Mouse (Mus musculus): ENCODE measurements at regions not wholly inside any gene's neighbourhood (a gene's known extent, or its start where the extent isn't known, plus 50 kb on each side); places are given as distances from the start of the nearest gene placed in this dataset.

DNA sequence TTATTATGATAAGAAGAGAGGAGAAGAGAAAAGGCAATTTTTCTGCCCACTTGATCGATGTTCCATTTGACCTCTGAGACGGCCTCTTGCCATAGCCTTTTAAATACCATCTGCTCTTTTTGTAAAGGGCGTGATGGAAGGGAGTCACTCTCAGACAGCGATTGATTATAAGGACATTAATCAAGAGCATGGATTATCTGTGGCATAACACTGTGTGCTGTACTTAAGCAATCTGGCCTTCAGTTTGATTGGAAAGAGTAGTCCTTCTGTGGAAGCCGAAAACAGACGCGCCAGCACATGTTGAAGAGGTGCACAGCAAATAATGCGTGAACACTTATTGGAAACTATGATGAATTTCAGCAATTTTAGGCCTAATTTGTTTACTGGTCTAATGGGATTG lies 685.4 kb upstream of the Robo1 start:
- Histone ChIP-seq H3K4me2 (ENCODE audit: low read depth, low read length) (no peak overlapping the region), H3K4me1 (ENCODE audit: control insufficient read depth, insufficient read depth, low read length) (no peaks in the 10 kb centered on the region), H3K36me3 (ENCODE audit: control insufficient read depth, insufficient read depth, low read length) (no peaks in the 10 kb centered on the region), H3K27ac (ENCODE audit: low read depth, low read length) (no peak overlapping the region), H3K9me3 (ENCODE audit: control insufficient read depth, low read length) (no peaks in the 10 kb centered on the region), H3K27me3 (ENCODE audit: control insufficient read depth, insufficient read depth, low read length) (no peaks in the 10 kb centered on the region), H3K9ac (replicated peaks; ENCODE audit: low read depth, low read length) (no peak overlapping the region), H3K4me3 (ENCODE audit: low read depth, low read length) (no peak overlapping the region)
- 60% methylated on average over 8 of the region's 8 CpGs for WGBS
- ATAC-seq (ENCODE audit: low read depth): no peak

DNA sequence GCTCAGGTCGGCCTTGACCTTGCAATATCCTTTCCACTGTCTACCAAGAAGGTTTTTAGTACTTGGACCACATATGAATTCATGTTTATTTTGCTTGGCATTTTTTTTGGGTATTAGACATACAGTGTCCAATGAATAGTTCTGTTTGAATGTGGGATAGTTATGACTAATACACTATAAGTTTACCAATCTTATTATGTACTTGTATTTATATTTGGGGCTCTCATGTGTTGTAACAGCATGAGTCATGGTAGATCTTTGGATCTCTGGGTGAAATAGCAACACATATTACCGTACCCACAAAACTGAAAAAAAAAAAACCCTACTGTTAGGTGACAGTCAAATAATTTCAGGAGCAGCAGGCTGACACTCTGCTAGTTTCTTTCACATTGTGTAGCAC lies 667.7 kb upstream of the Robo1 start:
- H3K9ac ChIP-seq (replicated peaks; ENCODE audit: low read depth, low read length): no peak overlapping the region
- no peak overlapping the region for H3K27ac ChIP-seq (ENCODE audit: low read depth, low read length)
- no peak for ATAC-seq (ENCODE audit: low read depth)
- H3K27me3 ChIP-seq (ENCODE audit: control insufficient read depth, insufficient read depth, low read length): no peaks in the 10 kb centered on the region
- no peak overlapping the region for H3K4me2 ChIP-seq (ENCODE audit: low read depth, low read length)
- no peaks in the 10 kb centered on the region for H3K4me1 ChIP-seq (ENCODE audit: control insufficient read depth, insufficient read depth, low read length)
- H3K4me3 ChIP-seq (ENCODE audit: low read depth, low read length): no peak overlapping the region
- 69% methylated on average over 2 of the region's 2 CpGs for WGBS
- H3K36me3 ChIP-seq (ENCODE audit: control insufficient read depth, insufficient read depth, low read length): no peaks in the 10 kb centered on the region
- no peaks in the 10 kb centered on the region for H3K9me3 ChIP-seq (ENCODE audit: control insufficient read depth, low read length)

DNA sequence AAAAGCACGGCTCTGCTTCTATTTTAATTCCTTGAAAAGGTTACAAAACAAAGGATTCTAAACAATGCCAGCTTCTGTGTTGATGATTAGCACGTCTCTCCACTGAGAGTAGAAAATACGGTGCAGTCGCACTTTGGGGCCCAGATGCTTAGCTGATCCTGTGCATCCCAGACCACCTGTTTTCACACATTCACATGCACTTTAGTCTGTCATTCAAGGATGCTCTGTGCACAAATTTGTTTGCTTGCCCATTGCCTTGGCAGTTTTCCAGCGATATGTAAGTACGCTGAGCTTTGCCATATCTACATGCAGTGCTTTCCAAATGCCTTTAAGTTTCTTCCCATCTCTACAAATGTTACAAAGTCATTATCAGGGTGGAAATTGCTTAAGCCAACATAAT lies 664.9 kb upstream of the Robo1 start:
- no peaks in the 10 kb centered on the region for H3K9me3 ChIP-seq (ENCODE audit: control insufficient read depth, low read length)
- no peaks in the 10 kb centered on the region for H3K36me3 ChIP-seq (ENCODE audit: control insufficient read depth, insufficient read depth, low read length)
- no peaks in the 10 kb centered on the region for H3K27me3 ChIP-seq (ENCODE audit: control insufficient read depth, insufficient read depth, low read length)
- ATAC-seq (ENCODE audit: low read depth): no peak
- no peak overlapping the region for H3K27ac ChIP-seq (ENCODE audit: low read depth, low read length)
- no peak overlapping the region for H3K4me2 ChIP-seq (ENCODE audit: low read depth, low read length)
- no peak overlapping the region for H3K4me3 ChIP-seq (ENCODE audit: low read depth, low read length)
- no peaks in the 10 kb centered on the region for H3K4me1 ChIP-seq (ENCODE audit: control insufficient read depth, insufficient read depth, low read length)
- 55% methylated on average over 6 of the region's 6 CpGs for WGBS
- H3K9ac ChIP-seq (replicated peaks; ENCODE audit: low read depth, low read length): no peak overlapping the region

DNA sequence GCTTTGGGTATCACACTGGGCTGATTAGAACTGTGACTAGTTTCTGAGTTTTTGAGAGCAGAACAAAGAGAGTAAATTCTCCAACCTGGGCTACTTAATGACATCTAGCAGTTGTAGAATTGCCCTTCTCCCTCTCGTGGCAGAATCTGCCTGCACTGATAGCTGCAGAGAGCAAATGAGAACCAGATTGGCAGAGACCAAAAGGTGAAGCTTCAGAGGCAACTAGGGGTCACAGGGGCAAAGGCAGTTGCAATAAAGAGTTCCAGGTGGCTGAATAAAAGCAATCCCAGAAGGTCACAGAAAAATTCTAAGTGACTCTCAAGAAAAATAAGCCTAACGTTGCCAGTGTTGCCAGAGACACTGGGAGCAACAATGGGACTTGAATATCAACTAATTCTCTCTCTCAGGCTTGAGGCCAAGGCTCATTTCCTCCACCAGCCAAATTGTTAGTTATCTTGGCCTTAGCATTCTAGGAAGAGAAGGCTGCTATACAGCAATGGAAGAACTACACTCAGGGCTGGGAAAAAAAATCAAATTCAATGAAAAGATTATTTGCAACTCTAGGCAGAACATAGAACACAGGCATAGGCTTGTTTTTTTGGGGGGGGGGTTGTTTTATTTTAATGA lies 629.9 kb upstream of the Robo1 start:
- H3K4me1 ChIP-seq (ENCODE audit: control insufficient read depth, insufficient read depth, low read length): no peaks in the 10 kb centered on the region
- no peak overlapping the region for H3K9ac ChIP-seq (replicated peaks; ENCODE audit: low read depth, low read length)
- no peaks in the 10 kb centered on the region for H3K9me3 ChIP-seq (ENCODE audit: control insufficient read depth, low read length)
- 3% methylated on average over 2 of the region's 2 CpGs for WGBS
- H3K36me3 ChIP-seq (ENCODE audit: control insufficient read depth, insufficient read depth, low read length): no peaks in the 10 kb centered on the region
- no peak overlapping the region for H3K4me3 ChIP-seq (ENCODE audit: low read depth, low read length)
- H3K27me3 ChIP-seq (ENCODE audit: control insufficient read depth, insufficient read depth, low read length): no peaks in the 10 kb centered on the region
- no peak for ATAC-seq (ENCODE audit: low read depth)
- H3K4me2 ChIP-seq (ENCODE audit: low read depth, low read length): no peak overlapping the region
- no peak overlapping the region for H3K27ac ChIP-seq (ENCODE audit: low read depth, low read length)

DNA sequence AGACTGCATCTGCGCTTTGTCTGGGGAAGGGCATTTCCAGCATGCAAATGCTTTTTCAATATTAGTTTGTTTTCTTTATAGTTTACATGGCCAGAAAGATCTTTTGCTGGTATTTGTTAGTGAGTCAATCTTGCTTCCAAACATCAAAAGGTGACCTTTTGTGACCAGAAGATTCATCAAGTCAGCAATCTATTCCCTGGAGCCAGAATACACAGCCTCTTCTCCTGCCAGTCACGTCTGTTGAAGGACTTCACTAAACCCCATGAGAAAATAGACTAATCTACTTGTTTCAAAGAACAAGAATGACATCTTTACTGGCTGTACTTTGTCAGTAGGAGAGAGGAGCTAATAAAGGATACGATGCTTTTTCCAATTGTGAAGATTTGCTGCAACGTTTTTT lies 614.6 kb upstream of the Robo1 start:
- H3K4me2 ChIP-seq (ENCODE audit: low read depth, low read length): no peak overlapping the region
- H3K36me3 ChIP-seq (ENCODE audit: control insufficient read depth, insufficient read depth, low read length): no peaks in the 10 kb centered on the region
- no peaks in the 10 kb centered on the region for H3K27me3 ChIP-seq (ENCODE audit: control insufficient read depth, insufficient read depth, low read length)
- H3K4me1 ChIP-seq (ENCODE audit: control insufficient read depth, insufficient read depth, low read length): no peaks in the 10 kb centered on the region
- no peaks in the 10 kb centered on the region for H3K9me3 ChIP-seq (ENCODE audit: control insufficient read depth, low read length)
- 45% methylated on average over 4 of the region's 4 CpGs for WGBS
- no peak overlapping the region for H3K4me3 ChIP-seq (ENCODE audit: low read depth, low read length)
- H3K9ac ChIP-seq (replicated peaks; ENCODE audit: low read depth, low read length): no peak overlapping the region
- no peak overlapping the region for H3K27ac ChIP-seq (ENCODE audit: low read depth, low read length)
- no peak for ATAC-seq (ENCODE audit: low read depth)

DNA sequence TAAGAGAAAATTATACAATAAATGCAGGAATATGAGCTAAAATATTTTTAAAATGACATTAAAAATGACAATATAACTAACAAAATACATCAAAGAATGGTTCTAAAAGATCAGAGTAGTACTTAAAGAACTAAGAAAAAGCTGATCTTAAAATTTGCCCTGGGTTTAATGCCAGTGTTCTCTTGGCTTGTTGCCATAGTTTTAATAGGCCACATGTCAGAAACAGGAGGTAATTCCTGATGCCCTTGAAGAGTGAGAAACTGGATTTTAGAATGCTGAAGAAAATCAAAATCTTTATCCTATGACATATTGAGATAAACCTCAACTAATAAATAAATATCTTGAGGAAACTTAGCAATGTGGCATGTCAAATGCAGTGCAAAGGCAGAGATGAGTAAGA lies 602.3 kb upstream of the Robo1 start:
- Histone ChIP-seq H3K36me3 (ENCODE audit: control insufficient read depth, insufficient read depth, low read length) (no peaks in the 10 kb centered on the region), H3K4me2 (ENCODE audit: low read depth, low read length) (no peak overlapping the region), H3K27me3 (ENCODE audit: control insufficient read depth, insufficient read depth, low read length) (no peaks in the 10 kb centered on the region), H3K4me3 (ENCODE audit: low read depth, low read length) (no peak overlapping the region), H3K27ac (ENCODE audit: low read depth, low read length) (no peak overlapping the region), H3K9me3 (ENCODE audit: control insufficient read depth, low read length) (no peaks in the 10 kb centered on the region), H3K4me1 (ENCODE audit: control insufficient read depth, insufficient read depth, low read length) (no peaks in the 10 kb centered on the region), H3K9ac (replicated peaks; ENCODE audit: low read depth, low read length) (no peak overlapping the region)
- no peak for ATAC-seq (ENCODE audit: low read depth)

DNA sequence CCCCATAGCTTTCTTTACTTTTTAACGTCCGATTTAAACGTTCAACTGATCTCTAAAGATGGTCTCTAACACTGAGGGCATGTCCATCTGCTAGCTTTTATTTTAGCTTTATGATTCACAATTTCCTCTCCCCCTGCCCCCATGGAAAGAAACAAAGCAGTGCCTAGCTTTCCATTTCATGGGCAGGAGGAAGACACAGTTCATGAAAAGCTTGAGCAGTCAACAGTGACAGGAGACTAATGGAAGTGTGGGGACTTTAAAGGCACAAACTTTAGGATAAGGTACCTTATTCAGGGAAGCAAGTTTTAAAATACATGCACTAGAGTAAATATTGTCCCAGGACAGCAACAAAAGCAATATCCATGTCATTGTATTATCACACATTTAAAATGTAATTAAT lies 598.4 kb upstream of the Robo1 start:
- Histone ChIP-seq H3K9me3 (ENCODE audit: control insufficient read depth, low read length) (no peaks in the 10 kb centered on the region), H3K4me2 (ENCODE audit: low read depth, low read length) (no peak overlapping the region), H3K4me1 (ENCODE audit: control insufficient read depth, insufficient read depth, low read length) (no peaks in the 10 kb centered on the region), H3K9ac (replicated peaks; ENCODE audit: low read depth, low read length) (no peak overlapping the region), H3K36me3 (ENCODE audit: control insufficient read depth, insufficient read depth, low read length) (no peaks in the 10 kb centered on the region), H3K27me3 (ENCODE audit: control insufficient read depth, insufficient read depth, low read length) (no peaks in the 10 kb centered on the region), H3K4me3 (ENCODE audit: low read depth, low read length) (no peak overlapping the region), H3K27ac (ENCODE audit: low read depth, low read length) (no peak overlapping the region)
- 90% methylated on average over 3 of the region's 3 CpGs for WGBS
- no peak for ATAC-seq (ENCODE audit: low read depth)

DNA sequence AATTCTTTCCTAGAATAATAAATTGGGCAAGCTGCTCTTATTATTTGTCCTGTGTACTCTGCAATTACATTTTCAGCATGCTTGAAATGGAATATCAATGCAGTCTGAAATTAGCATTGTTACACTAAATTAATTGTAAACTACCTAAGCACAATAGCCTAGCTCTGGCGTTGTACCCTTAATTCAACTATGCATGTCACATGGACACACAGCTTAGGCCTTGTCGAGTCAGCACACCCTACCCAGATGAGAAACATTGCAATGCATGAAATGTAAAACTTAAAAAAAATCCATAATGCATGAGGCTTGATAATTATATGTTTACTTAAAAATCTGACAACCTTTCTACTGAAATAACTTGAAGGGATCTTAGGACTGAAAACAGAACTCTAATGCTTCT lies 596.2 kb upstream of the Robo1 start:
- Histone ChIP-seq H3K9ac (replicated peaks; ENCODE audit: low read depth, low read length) (no peak overlapping the region), H3K36me3 (ENCODE audit: control insufficient read depth, insufficient read depth, low read length) (no peaks in the 10 kb centered on the region), H3K27ac (ENCODE audit: low read depth, low read length) (no peak overlapping the region), H3K4me3 (ENCODE audit: low read depth, low read length) (no peak overlapping the region), H3K4me2 (ENCODE audit: low read depth, low read length) (no peak overlapping the region), H3K4me1 (ENCODE audit: control insufficient read depth, insufficient read depth, low read length) (no peaks in the 10 kb centered on the region), H3K27me3 (ENCODE audit: control insufficient read depth, insufficient read depth, low read length) (no peaks in the 10 kb centered on the region), H3K9me3 (ENCODE audit: control insufficient read depth, low read length) (no peaks in the 10 kb centered on the region)
- 60% methylated on average over 2 of the region's 2 CpGs for WGBS
- no peak for ATAC-seq (ENCODE audit: low read depth)

DNA sequence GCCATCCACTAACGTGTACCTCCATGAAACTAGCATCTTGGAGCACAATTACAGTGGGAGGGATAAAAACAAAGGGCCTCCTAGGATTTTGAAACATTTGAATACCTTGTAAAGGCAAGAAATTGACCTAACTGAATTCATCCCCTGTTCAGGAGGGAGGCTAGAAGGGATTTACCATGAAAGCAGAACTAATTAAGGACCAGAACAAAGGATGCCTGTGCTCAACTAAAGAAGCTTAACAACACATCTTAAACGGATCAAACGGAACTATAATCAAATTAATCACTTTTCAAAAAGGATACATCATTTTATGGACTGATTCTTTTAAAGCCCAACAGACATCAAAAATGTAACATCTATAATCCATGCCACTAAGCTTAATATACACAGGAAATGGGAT lies 590.9 kb upstream of the Robo1 start:
- no peaks in the 10 kb centered on the region for H3K9me3 ChIP-seq (ENCODE audit: control insufficient read depth, low read length)
- H3K27ac ChIP-seq (ENCODE audit: low read depth, low read length): no peak overlapping the region
- no peak overlapping the region for H3K9ac ChIP-seq (replicated peaks; ENCODE audit: low read depth, low read length)
- no peak overlapping the region for H3K4me3 ChIP-seq (ENCODE audit: low read depth, low read length)
- H3K27me3 ChIP-seq (ENCODE audit: control insufficient read depth, insufficient read depth, low read length): no peaks in the 10 kb centered on the region
- H3K4me2 ChIP-seq (ENCODE audit: low read depth, low read length): no peak overlapping the region
- H3K36me3 ChIP-seq (ENCODE audit: control insufficient read depth, insufficient read depth, low read length): no peaks in the 10 kb centered on the region
- ATAC-seq (ENCODE audit: low read depth): no peak
- 41% methylated on average over 3 of the region's 3 CpGs for WGBS
- H3K4me1 ChIP-seq (ENCODE audit: control insufficient read depth, insufficient read depth, low read length): no peaks in the 10 kb centered on the region

DNA sequence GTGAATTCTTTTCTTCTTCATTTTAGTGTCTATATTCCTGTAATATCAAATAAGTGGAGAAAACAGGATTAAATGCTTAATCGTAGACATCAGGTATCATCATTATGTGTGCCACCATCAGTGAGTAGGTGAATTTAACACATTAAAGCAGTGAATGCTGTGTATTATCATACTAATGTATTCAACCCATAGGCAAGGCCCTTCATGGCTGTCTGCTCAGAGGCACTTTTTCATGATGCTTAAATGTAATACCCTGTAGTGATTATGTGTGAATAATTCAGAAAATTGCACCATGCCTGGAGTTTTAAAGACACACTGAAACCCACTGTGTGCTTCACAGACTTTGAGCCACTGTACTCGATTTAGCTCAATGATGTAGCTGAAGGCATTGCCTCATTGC lies 583.2 kb upstream of the Robo1 start:
- Histone ChIP-seq H3K36me3 (ENCODE audit: control insufficient read depth, insufficient read depth, low read length) (no peaks in the 10 kb centered on the region), H3K9ac (replicated peaks; ENCODE audit: low read depth, low read length) (no peak overlapping the region), H3K4me2 (ENCODE audit: low read depth, low read length) (no peak overlapping the region), H3K27ac (ENCODE audit: low read depth, low read length) (no peak overlapping the region), H3K4me3 (ENCODE audit: low read depth, low read length) (no peak overlapping the region), H3K9me3 (ENCODE audit: control insufficient read depth, low read length) (no peaks in the 10 kb centered on the region), H3K27me3 (ENCODE audit: control insufficient read depth, insufficient read depth, low read length) (no peaks in the 10 kb centered on the region), H3K4me1 (ENCODE audit: control insufficient read depth, insufficient read depth, low read length) (no peaks in the 10 kb centered on the region)
- 72% methylated on average over 2 of the region's 2 CpGs for WGBS
- no peak for ATAC-seq (ENCODE audit: low read depth)

All from neural tube, embryonic 14.5 days (tissue).